Mouse (Mus musculus): Measurements from ENCODE around the gene A2ml1.

Gene A2ml1

DNA sequence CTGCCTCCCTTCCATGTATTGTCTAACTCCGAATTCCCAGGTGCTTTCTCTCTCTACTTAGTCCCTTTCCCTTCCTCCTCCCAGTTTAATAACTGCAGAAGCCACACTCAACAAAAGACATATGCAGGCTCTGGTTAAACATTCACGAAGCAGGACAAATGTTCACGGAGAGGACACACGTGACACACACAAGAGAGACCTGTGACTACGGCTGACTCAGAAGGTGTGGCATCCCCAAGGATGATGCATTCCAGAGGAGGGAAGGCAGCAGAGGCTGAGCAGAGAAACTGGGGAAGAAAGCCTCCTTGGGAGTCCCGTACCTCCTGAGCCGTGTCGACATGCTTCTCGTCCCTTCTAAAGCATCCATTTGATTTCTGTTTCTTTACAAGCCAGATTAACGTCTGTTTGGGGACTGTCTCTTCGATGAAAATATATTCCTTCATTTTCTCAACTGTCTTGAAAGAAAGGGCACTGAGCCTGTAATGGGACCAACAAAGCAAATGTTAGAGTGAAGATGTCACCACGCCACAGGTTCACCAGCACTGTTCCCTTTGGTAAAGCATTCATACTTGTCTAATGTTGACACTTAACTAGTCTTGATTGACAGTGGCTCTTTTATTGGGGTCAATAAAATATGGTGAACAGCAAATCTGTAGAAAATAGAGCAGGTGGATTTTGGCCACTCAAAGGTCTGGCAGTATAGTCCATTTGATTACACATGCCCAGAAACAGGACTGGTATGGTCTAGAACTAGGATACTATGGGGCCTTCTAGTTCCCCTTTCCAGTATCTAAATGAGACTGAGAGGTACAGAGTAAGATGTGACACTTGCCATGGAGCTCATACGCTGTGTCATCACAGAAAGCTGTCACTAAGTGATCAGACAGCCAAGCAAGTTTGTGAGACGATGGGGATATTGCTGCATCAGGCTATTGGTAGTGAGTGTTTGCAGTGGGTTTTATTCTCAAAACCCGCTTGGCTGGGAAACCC, 31.6 kb downstream of the A2ml1 start:
- no peak for DNase-seq (ENCODE audit: low spot score in 2 of 2)

DNA sequence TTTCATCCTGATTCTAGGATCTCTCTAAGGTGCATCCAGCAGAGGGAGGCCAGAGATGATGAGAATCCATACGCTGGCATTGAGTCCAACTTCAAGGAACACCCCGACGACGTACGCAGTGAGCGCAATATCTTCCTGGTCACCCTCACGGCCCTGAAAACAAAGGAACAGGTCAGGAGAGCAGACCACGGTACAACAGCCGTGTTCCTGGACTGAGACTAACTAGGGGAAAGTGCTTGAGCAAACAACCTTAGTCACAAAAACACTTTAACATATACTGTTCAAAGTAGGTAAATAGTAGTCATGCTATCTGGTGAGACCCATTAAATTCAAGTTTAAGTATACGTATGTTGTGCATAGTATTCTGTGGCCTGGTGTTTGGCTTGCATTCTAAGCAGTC, 32.9 kb downstream of the A2ml1 start:
- DNase-seq (ENCODE audit: low spot score in 2 of 2): no peak

DNA sequence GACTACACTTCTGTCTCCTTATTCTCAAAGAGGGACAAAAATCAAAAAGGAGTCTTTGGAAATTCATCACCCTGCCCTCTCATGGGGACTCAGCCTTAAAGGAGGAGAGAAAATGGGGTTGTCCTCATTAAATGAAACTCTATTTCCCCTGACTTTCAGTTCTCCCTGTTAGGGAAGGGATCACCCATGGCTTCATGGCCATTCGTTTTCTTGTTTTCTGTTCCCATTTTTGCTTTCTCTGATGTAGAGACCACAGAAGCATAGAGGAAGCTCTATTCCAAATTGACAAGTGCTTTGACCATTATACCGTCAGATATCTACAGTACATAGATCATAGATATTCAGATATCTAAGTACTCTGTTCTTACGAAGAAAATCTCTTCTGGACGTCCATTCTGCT, 36.0 kb downstream of the A2ml1 start:
- no peak for DNase-seq (ENCODE audit: low spot score in 2 of 2)

DNA sequence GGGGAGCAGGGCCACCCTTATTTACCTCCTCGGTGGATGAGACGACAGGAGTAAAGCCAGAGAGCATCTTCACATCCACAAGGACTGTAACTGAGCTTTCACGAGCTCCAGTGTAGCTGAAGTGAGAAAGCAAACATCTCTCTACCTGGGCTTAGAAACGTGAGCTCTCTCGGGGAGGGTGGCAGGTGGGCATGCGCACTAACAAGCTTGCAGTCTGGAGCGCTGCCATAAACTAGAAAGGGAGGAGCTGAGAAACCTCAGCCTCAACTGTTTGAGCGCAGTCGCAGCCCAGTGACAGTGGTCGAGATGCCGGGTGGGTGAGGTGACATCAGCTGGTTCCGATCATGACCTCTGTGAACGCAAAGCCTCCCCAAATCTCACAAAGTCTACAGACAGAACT, 38.2 kb downstream of the A2ml1 start:
- peak in 1 of 2 experiments; percentile 31 for DNase-seq (ENCODE audit: low spot score in 2 of 2)

DNA sequence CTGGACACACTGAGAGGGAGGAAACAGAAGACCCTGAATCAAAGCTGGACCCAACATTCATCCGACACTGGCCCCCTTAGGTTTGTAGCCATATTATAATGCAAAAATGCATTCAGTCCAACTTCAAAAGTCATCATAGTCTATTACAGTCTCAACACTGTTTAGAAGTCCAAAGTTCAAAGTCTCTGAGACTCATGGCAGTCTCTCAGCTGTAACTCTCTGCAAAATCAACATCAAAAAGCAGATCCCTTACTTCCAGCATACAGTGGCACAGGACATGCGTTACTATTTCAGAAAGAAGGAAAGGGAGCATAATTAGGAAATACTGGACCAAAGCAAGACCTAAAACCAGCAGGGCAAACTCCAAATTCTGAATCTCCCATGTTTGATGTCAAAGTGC, 46.2 kb downstream of the A2ml1 start:
- no peak for DNase-seq (ENCODE audit: low spot score in 2 of 2)

DNA sequence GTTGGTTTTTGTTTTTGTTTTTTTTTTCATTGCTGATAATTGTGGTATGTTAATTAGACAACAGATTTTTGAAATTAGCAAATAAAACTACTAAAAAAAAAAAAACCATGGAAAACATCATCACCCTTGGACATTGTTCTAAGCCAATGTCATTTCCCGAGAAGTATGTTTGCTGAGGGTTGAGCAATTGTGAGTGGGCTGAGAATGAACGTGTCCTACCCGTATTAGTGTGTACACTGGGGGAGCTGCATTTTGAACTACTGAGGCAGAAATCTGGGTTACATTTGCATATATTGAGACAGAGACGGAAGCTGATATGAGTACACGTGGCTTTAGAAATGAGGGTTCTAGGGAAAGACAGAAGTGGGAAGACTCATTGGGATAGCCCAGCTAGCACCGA, 48.1 kb downstream of the A2ml1 start:
- no peak for DNase-seq (ENCODE audit: low spot score in 2 of 2)

DNA sequence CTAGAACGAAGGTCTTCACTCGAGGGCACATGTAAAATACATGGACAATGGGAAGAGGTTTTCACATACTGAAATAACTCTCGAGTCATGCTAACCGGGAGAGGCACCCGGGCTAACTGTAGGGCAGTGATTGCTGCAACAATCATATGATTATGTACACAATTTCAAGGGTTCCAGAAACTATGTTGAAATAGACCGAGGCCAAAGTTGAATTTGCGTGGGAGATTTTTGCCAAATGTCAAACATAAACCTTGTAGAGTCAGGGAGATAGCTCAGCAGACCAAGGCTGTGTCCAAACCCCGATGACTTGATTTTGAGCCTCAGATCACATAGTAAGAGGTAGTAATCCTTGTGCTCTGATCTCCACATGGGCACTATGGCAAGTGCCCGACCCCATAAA, 48.7 kb downstream of the A2ml1 start:
- DNase-seq (ENCODE audit: low spot score in 2 of 2): no peak

DNA sequence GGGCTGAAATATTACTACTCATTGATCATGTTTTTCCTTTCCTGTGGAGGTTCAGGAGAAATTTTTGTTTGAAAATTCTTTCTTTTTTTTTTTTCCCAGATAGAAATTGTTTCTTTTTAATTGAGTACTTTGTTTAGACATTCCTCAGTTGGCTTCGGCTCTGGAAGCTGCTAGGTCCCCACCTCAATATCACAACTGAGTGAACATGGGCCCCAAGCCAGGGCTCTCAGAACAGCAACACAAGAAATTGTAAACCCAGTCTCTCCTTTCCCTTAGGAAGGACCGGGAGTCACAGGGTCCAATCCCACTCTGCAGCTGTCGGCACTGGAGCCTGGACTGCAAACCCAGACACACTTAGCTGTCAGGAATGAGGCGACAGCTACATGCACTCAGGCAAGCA, 52.9 kb downstream of the A2ml1 start:
- no peak for DNase-seq (ENCODE audit: low spot score in 2 of 2)

DNA sequence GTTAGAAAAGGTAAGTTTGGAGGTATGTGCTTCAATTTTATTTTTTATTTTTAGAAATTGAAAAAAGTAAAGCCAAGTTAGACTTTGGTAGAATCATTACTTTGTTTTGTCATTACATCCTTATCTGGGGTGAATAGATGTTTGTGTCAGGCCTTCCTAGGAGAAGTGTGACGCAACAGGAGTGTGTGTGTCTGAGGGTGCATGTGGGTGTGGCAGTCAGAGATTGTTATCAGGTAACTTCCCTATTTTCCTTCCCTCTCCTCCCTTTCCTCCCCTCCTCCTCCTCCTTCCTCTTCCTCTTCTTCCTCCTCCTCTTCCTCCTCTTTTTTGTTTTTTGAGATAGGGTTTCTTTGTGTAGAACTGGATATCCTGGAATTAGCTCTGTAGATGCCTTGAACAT, 54.3 kb downstream of the A2ml1 start:
- DNase-seq (ENCODE audit: low spot score in 2 of 2): no peak

DNA sequence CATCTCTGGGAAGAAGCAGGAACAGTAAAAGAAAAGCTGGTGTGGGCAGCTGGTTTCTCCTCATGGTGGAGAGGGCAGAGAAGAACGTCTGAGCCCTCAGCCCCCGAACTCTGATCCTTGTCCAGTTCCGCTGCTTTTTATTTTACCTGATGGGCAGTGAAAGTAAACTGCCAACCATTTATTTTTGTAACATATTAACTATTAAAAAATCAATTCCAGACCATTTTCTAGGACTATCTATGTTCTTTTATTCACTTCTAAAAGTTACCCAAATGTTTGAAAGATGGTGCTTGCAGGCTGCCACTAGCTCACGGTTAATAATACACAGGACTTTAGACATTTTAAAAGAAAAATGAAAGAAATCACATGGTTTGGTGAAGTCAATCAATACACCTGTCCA, 54.8 kb downstream of the A2ml1 start, which contains the start of gene Pzp:
Gene Pzp (minus strand): TSS at position 120 of the 400 bp plus-strand sequence.
- DNase-seq (ENCODE audit: low spot score in 2 of 2): no peak

DNA sequence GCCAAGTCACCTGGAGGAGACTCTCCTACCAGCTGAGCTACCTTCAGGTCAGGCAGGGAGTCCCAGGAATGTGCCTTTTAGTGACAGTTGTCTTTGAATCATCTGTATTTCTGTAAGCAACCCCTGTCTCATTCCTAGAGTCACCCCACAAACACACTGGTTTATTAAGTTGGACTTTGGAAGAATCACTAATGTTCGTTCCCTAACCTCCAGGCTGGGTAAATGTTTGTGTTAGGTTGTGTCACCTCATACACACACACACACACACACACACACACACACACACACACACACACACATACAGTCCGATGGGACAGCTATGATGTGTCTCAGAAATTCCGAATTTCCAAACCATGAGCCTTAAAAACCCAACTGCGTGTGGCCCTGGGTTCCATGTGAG, 55.6 kb downstream of the A2ml1 start:
- DNase-seq (ENCODE audit: low spot score in 2 of 2): no peak

DNA sequence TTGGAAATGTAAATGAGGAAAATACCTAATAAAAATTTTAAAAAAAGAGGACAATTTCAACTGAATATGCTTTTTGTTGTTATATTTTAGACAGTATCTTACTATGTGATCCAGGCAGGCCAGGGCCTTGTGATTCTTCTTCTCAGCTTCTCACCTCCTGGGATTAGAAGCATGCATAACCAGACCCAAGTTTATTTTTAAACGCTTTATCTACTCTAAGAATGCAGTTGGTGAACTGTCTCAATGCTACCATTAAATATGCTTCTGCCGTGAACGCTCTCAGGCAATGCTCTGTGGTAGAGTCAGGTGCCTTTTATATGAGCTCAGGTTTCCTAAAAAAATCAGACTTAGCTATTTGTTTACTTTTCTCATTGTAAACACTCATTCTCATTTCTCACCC, 58.0 kb downstream of the A2ml1 start:
- DNase-seq (ENCODE audit: low spot score in 2 of 2): no peak

DNA sequence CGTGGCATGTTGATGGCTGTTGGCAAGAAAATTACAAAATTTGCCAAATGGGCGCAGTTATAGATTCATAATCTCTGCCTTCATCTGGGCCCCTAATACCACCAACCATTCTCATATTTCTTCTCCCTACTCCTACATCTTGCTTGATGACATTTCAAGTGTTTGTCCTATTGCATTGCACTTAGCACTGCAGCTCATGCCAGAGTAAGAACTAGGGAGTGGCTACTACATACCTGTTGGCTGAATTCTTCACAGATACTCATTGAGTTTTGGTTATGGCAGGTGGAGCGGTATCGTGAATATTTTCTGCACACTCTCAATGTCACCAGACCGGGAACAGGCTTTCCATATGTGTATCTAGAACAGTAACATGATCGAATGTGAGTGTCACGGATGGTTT, 62.2 kb downstream of the A2ml1 start:
- no peak for DNase-seq (ENCODE audit: low spot score in 2 of 2)

DNA sequence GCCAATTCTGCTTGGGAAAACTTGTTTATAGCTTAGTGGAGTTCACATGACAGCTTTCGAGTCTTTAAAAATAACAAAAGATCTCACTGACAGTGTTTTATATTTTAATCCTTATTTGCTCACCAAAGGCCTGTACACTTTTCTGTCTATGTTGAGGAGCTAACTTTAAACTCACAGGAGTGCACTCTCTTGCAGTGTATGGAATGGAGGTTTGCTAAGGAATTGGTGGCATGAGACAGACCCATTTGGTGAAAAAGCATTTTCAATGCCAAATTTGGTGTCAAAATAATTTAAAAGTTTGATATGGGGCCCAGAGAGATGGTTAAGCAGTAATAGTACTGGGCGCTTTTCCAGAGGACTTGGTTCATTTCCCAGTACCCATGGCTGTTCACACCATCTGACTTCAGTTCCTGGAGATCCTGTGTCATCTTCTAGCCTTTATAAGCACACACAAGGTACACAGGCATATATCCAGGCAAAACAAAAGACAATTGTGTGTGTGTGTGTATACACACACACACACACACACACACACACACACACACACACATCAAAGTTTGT, 75.7 kb downstream of the A2ml1 start:
- no peak for DNase-seq (ENCODE audit: low spot score in 2 of 2)

DNA sequence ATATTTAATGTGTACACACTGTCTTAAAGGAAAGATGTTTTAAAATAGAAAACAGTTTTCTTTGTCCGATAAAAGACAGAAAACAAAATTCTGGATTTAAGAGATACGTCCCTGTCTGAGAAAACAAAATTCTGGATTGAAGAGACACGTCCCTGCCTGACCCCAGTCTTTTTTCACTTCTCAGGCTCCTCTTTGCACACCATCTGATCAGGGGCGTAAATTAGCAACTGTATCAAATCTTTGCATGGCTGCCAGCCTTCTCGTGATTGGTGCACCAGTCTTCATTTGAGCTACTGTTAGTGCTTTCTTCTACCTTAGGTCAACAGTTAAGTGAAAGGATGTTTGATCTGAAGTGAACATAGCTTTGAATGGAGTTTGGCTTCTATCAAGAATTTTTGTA, 76.7 kb downstream of the A2ml1 start:
- no peak for DNase-seq (ENCODE audit: low spot score in 2 of 2)

DNA sequence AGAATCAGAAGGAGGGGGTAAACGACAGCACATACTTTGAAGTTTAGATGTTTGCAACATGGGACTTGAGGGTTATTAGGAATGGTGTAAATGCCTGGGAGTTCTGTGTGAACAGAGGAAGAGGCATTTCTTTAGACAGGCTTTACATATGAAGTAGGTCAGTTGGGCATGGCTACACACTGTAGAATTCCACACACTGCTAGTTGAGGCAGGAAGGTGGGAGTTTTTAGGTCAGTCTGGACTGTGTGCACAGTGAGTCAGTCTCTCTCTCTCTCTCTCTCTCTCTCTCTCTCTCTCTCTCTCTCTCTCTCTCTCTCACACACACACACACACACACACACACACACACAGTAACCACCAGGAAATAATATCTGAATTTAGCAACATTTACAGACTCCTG, 86.1 kb downstream of the A2ml1 start:
- DNase-seq (ENCODE audit: low spot score in 2 of 2): no peak

DNA sequence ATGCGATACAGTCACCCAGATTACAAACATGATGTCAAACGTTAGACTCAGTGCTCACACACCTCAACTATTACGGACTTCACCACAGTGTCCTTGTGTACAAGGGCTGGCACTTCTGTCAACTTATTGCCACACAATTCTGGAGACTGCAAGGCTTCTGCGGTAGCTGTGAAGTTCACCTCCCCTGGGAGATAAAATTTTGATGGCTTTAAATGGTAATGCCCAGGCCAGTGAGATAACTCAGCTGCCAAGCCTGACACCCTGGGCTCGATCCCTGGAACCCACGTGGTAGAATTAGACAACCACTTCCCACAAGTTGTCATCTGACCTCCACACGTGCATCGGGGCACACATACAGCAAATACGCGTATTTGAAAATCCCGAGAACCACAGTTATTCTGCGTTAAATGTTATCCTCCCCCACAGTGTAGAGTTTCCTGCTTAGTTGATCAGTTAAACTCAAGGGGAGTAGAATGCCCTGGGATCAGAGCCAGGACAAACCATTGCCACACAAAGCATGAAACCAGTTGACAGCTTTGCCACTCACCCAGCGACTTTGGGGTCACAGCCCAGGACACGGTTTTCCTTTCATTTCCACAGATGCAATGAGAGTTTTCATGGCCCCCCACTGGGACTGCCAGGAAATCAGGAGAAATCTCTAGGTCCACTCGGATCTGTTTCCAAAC, 86.6 kb downstream of the A2ml1 start:
- DNase-seq (ENCODE audit: low spot score in 2 of 2): no peak

DNA sequence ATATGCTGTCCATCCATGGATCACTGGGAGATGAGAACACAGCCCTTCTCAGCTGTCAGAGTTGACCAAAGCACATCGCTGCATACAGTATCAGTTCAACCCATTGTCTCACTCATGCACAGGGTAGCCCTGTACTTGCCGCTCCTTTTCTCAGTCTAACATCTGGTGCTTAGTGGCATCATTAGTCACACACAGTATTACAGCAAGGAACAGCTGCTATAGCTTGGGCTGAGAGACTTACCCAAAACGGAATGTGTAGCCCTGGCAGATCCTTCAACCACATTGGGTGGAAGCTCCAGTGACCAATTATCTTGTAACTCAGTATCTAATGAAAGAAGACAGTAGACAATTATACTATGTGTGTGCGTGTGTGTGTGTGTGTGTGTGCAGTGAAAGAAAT, 89.5 kb downstream of the A2ml1 start:
- no peak for DNase-seq (ENCODE audit: low spot score in 2 of 2)

DNA sequence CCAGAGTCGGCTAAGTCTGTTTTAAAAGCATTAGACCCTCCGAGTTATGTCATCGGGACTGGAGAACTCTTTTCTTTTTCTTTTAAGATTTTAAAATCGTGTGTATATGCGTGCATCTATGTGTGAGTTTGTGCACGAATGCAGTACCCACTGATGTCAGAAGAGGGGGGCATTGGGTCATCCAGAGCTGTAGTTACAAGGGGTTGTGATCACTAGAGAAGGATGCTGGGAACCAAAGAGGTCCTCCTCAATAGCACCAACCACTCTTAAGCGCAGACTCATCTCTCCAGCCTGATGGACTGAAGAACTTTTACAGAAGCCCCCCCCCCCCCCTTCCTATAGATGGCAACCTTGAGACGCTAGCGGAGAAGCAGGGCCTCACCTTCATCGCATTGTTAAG, 91.3 kb downstream of the A2ml1 start:
- no peak for DNase-seq (ENCODE audit: low spot score in 2 of 2)
